Mouse (Mus musculus): ENCODE measurements around the gene Sim2. TPM values are rescaled to one million over a fixed set of nuclear protein-coding genes. Genes with fewer than 3 reads are reported as not detected.

Gene Sim2
- polyA plus RNA-seq, 1 experiment = not detected

GRCm38 (mm10) chr16:94075362-94076027 lies 9.2 kb upstream of the Sim2 start:
- Histone ChIP-seq H3K4me3 (ENCODE audit: insufficient read depth, low read length) (no peak overlapping the region), H3K27ac (ENCODE audit: insufficient read depth, low read length) (no peak overlapping the region), H3K4me1 (ENCODE audit: control insufficient read depth, insufficient read depth, low read length) (no peaks in the 10 kb centered on the region)
- TF ChIP-seq POLR2A (IDR thresholded peaks at IDR 0.05; ENCODE audit: extremely low read depth, insufficient read depth, low read length) (no peak), CTCF (IDR thresholded peaks at IDR 0.05; ENCODE audit: extremely low read depth, insufficient read depth, low read length) (no peak)

GRCm38 (mm10) chr16:94078318-94079074 lies 6.2 kb upstream of the Sim2 start:
- no peak for TF ChIP-seq POLR2A (IDR thresholded peaks at IDR 0.05; ENCODE audit: extremely low read depth, insufficient read depth, low read length)
- no peak for TF ChIP-seq CTCF (IDR thresholded peaks at IDR 0.05; ENCODE audit: extremely low read depth, insufficient read depth, low read length)
- Histone ChIP-seq H3K4me1 (ENCODE audit: control insufficient read depth, insufficient read depth, low read length) (no peaks in the 10 kb centered on the region), H3K4me3 (ENCODE audit: insufficient read depth, low read length) (no peak overlapping the region), H3K27ac (ENCODE audit: insufficient read depth, low read length) (no peak overlapping the region)

- Histone ChIP-seq H3K4me1 (ENCODE audit: control insufficient read depth, insufficient read depth, low read length) (no peaks in the 10 kb centered on the region), H3K27ac (ENCODE audit: insufficient read depth, low read length) (no peak overlapping the region), H3K4me3 (ENCODE audit: insufficient read depth, low read length) (no peak overlapping the region)
- TF ChIP-seq CTCF (IDR thresholded peaks at IDR 0.05; ENCODE audit: extremely low read depth, insufficient read depth, low read length) (no peak), POLR2A (IDR thresholded peaks at IDR 0.05; ENCODE audit: extremely low read depth, insufficient read depth, low read length) (no peak)
Observed at GRCm38 (mm10) chr16:94079075-94079855, 5.5 kb upstream of the Sim2 start.

- no peak overlapping the region for H3K4me3 ChIP-seq (ENCODE audit: insufficient read depth, low read length)
- H3K4me1 ChIP-seq (ENCODE audit: control insufficient read depth, insufficient read depth, low read length) = no peaks in the 10 kb centered on the region
- no peak overlapping the region for H3K27ac ChIP-seq (ENCODE audit: insufficient read depth, low read length)
- TF ChIP-seq CTCF (IDR thresholded peaks at IDR 0.05; ENCODE audit: extremely low read depth, insufficient read depth, low read length) = no peak
- TF ChIP-seq POLR2A (IDR thresholded peaks at IDR 0.05; ENCODE audit: extremely low read depth, insufficient read depth, low read length) = no peak
Observed at GRCm38 (mm10) chr16:94079856-94080555, 4.7 kb upstream of the Sim2 start.

- no peak overlapping the region for H3K4me3 ChIP-seq (ENCODE audit: insufficient read depth, low read length)
- no peak overlapping the region for H3K27ac ChIP-seq (ENCODE audit: insufficient read depth, low read length)
- no peak for TF ChIP-seq CTCF (IDR thresholded peaks at IDR 0.05; ENCODE audit: extremely low read depth, insufficient read depth, low read length)
- TF ChIP-seq POLR2A (IDR thresholded peaks at IDR 0.05; ENCODE audit: extremely low read depth, insufficient read depth, low read length) = no peak
- H3K4me1 ChIP-seq (ENCODE audit: control insufficient read depth, insufficient read depth, low read length) = no peaks in the 10 kb centered on the region
Observed at GRCm38 (mm10) chr16:94081596-94081995, 3.1 kb upstream of the Sim2 start.

- TF ChIP-seq POLR2A (IDR thresholded peaks at IDR 0.05; ENCODE audit: extremely low read depth, insufficient read depth, low read length) (no peak), CTCF (IDR thresholded peaks at IDR 0.05; ENCODE audit: extremely low read depth, insufficient read depth, low read length) (no peak)
- no peaks in the 10 kb centered on the region for H3K4me1 ChIP-seq (ENCODE audit: control insufficient read depth, insufficient read depth, low read length)
- H3K27ac ChIP-seq (ENCODE audit: insufficient read depth, low read length) = no peak overlapping the region
- no peak overlapping the region for H3K4me3 ChIP-seq (ENCODE audit: insufficient read depth, low read length)
Observed at GRCm38 (mm10) chr16:94081996-94082708, 2.6 kb upstream of the Sim2 start.

- H3K4me3 ChIP-seq (ENCODE audit: insufficient read depth, low read length) = no peak overlapping the region
- no peak overlapping the region for H3K27ac ChIP-seq (ENCODE audit: insufficient read depth, low read length)
- no peaks in the 10 kb centered on the region for H3K4me1 ChIP-seq (ENCODE audit: control insufficient read depth, insufficient read depth, low read length)
- TF ChIP-seq CTCF (IDR thresholded peaks at IDR 0.05; ENCODE audit: extremely low read depth, insufficient read depth, low read length) = no peak
- TF ChIP-seq POLR2A (IDR thresholded peaks at IDR 0.05; ENCODE audit: extremely low read depth, insufficient read depth, low read length) = no peak
Observed at GRCm38 (mm10) chr16:94082960-94083847, 1.5 kb upstream of the Sim2 start.

All from cortical plate, adult 2 months (tissue).